Mouse (Mus musculus): ENCODE results near the gene Ephx3.

- TF ChIP-seq CTCF (IDR thresholded peaks at IDR 0.05; ENCODE audit: control insufficient read depth, insufficient read depth, insufficient read length) (no peak), MYOG (IDR thresholded peaks at IDR 0.05; ENCODE audit: control insufficient read depth, extremely low read depth, insufficient read length) (no peak), CEBPB (IDR thresholded peaks at IDR 0.05; ENCODE audit: low read depth) (no peak), MYOD1 (IDR thresholded peaks at IDR 0.05; ENCODE audit: control insufficient read depth, insufficient read length, low read depth) (no peak), FOSL1 (IDR thresholded peaks at IDR 0.05; ENCODE audit: insufficient read depth, low read length, poor library complexity, severe bottlenecking) (no peak)
Measured at GRCm38 (mm10) chr17:32172485-32172884, 16.9 kb downstream of the Ephx3 start.
